Mouse (Mus musculus): Measurements from ENCODE around the gene Tbx10.
A peak's percentile ranks its signal among the peaks of the same experiment; 100 is the strongest.

GRCm38 (mm10) chr19:3942986-3943735 lies 49.4 kb upstream of the Tbx10 start:
- TF ChIP-seq CTCF (IDR thresholded peaks at IDR 0.05) = peak; percentile 18; the same call in 1 of the 2 replicates
- no peak for TF ChIP-seq EP300 (IDR thresholded peaks at IDR 0.05)
